Mouse (Mus musculus) left cerebral cortex, postnatal 25 days (tissue): ENCODE data around the gene Bcl2a1a. TPM values are rescaled to one million over a fixed set of nuclear protein-coding genes. Genes with fewer than 3 reads are reported as not detected.
"Not testable (repeated sequence)": the region's sequence is repeated elsewhere in the genome, so short reads cannot be mapped to it uniquely, and the experiment has no call there.

Source experiments
- DNase-seq, 2 experiments: peaks; one replicate each; pipeline ENCODE4 v3.0.0; 2022; ENCODE audit warnings: low spot score in 2 of 2, mixed read lengths in 1 of 2
- intact Hi-C: fragments of 180-260 bp; cut with DNase I; formaldehyde crosslinking; loops from one replicate; pipeline ENCODE4 v1.15.1; 2025
- total RNA-seq, 2 experiments: library from RNA; stranded (reverse); gene quantifications; 2 replicates each; pipeline ENCODE4 v1.2.3; 2021

Bcl2a1a gene
- under 1 TPM in 1 of 2 experiments, not detected in 1; 0.57 TPM for total RNA-seq

DNA sequence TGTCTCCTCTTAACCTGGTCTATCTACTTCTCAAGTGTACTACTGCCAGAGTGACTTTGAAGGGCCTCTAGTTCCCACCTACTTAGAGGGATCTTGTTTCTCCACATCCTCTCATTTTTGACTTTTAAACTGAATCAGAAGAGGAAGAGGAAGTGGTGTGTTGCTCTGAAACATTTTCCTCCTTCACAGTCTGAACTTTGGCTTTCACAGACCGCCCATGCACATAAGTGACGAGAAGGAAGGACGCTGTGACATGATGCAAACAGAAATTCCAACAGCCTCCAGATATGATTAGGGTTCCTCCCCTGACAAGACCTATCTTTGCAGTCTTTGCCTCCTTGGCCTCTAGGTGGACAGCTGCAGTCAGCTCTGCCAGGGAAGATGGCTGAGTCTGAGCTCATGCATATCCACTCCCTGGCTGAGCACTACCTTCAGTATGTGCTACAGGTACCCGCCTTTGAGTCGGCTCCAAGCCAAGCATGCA, at the start of gene Bcl2a1a:
Gene Bcl2a1a (plus strand): TSS at position 231 of the 484 bp plus-strand sequence.
- DNase-seq, intact Hi-C loops: not testable (repeated sequence)

DNA sequence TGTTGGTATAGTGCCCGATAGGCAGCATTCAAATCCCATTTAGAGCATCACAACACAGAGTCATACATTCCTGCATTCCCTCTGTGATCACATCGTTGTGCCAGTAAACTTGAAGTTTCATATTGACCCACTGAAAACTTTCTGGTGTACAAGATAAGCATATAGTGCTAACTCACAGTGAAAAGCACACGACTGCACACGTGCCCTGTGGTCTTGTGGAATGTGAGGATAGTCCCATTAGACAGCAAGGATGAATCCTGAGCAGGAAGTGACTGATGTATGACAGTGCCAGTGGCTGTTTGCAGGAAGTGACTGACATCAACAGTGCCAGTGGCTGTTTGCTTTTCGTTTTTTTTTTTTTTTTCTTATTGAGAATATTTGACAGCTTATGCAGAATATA, 40.1 kb upstream of the Bcl2a1a start:
- DNase-seq, intact Hi-C loops: not testable (repeated sequence)

DNA sequence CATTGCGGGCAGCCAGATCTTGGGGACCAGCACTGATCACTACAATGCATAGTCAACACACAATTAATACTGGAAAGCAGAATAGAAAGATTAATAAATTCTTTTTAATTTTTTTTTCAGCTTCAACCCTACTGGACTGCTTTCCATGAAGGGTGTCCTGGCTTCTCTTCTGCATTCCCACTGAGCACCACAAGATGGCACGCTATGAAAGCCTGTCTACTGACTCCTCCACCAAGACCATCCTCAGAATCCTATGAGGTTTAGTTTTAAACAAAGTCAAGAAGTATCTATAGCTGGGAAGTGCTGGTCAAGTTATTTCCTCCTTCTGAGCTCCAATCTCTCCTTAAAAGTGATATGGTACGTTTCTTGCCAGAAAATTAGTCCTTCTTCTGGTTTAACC, 18.4 kb upstream of the Bcl2a1a start:
- intact Hi-C loops = not testable (repeated sequence)
- DNase-seq = peak in 1 of 2 experiments; percentile 15

DNA sequence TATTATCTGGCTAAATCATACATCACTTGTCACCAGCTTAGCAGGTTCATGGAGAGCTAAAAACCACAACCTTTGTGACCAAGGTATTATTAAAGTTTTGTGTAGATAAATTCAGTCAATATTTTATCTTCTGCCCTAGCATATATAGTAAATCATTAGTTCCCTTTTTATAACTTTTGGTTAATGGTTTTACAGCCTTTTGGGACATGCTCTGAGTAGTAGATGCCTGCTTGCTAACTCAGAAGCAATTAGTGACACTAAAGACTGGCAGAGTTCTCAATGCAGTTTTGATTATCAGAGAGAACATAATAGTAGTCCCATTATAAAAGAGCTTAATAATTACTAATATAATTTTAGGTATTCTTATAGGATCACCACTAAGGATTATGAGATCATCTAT, 5.2 kb upstream of the Bcl2a1a start:
- DNase-seq, intact Hi-C loops: not testable (repeated sequence)

DNA sequence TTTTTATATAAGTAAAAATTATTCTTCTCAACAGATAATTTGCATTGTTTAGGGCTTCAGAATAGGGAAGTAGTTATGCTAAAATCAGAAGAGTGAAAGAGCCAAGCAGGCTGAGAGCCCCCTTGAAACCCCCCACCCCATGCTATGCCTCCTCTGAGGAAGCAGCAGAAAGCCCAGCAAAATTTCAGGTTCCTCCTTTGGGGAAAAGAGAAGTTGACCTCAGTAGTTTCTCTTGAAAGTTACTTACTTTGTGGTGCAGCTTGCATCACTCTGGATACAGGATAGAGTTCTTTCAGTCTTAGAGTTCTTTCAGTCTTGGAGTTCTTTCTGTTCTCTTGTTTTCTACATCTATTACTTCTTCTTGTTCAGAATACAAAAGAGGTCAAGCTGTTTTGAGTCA, 3.5 kb upstream of the Bcl2a1a start:
- DNase-seq, intact Hi-C loops: not testable (repeated sequence)

DNA sequence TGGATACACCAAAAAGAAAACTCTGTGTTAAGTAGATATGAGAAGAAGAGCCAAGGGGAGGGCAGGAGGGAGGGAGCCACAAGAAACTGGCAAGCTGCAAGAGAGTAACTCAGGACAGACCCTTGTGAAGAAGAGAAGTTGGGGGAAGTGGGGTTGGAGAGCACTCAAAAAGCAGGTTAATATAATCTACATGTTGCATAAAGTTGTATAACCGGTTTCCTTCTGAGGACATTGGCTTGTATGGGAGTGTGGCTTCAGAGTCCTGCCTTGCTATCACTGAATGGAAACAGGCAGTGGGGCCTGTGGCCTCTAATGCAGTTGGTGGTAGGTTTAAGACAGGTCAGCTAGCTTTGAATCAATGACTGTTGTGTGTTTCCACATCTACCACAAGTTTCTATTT, 1.5 kb upstream of the Bcl2a1a start:
- DNase-seq, intact Hi-C loops: not testable (repeated sequence)

DNA sequence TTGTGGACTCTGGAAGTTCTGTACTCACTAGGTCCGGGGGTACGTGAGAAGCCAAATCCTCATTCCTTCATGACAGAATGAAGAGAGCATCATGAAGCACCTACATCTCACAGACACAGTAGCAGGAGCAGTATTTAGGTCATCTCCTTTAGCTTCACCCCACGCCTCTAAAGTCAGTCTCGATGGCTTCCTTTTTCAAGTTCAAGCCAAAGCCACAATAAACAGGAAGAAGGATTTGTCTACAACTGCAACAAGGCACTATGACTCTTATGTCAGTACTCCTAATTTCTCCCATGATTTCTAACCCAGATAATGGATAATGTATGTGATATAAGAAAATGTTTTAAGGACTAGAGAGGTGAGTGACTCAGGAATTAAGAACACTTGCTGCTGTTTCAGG, 665 bp upstream of the Bcl2a1a start:
- DNase-seq, intact Hi-C loops: not testable (repeated sequence)

DNA sequence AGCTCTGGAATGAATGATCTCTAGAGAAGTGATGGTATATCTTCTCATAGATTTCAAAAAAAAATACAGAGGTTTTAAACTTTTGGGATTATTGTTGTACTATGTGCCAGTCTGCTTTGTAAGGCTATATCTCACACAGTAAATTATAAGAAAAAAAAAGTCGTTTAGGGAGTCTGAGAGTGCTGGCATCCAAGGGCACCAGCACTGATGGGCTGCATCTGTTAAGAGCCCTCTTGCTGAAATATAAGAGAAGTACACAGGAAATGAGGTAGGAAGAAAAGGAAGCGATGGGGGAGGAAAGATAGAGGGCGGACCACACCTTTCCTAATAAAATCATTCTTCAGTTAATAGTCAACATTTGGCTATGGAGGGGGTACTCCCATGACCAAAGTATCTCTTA, 2.2 kb downstream of the Bcl2a1a start:
- intact Hi-C loops = no loop called here
- no peak for DNase-seq

DNA sequence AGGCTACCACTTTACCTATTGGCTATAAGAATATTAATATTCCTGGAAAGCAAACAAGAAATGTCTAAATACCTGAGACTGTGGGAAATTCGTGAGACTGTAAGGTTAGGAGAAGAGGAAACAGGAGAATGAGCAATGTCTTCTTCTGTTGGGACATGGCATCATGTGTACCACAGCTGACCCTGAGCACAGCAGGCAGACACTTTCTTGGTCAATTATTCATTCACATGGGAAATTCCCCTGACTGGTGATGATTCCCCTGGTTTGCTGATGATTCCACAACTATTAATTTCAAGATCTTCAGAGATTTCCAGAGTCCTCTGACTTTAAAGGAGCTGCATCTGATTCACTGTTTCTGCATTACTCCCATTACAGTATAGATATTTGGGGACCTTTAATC, 3.3 kb downstream of the Bcl2a1a start:
- intact Hi-C loops = not testable (repeated sequence)

DNA sequence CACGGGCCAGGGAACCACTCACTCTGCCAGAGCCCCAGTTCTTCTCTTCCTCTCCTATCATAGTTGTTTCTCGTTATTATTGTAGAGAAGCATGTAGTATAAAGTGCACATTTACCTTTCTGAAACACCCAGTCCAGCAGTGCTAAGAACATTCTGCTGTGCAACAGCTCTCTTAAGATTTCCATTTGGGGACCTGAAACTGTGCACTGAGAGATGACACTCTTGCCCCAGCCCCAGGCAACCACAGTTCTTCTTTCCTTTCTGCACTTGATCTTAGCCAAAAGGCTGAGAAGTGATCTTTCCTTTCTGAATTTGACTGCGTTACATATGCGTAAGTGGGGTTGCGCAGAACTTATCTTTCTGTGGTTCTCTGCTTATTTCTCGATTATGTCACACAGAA, 9.8 kb downstream of the Bcl2a1a start:
- DNase-seq, intact Hi-C loops: not testable (repeated sequence)

More for the DNA sequence above, 3.3 kb downstream of the Bcl2a1a start:
- DNase-seq = not testable (repeated sequence)

DNA sequence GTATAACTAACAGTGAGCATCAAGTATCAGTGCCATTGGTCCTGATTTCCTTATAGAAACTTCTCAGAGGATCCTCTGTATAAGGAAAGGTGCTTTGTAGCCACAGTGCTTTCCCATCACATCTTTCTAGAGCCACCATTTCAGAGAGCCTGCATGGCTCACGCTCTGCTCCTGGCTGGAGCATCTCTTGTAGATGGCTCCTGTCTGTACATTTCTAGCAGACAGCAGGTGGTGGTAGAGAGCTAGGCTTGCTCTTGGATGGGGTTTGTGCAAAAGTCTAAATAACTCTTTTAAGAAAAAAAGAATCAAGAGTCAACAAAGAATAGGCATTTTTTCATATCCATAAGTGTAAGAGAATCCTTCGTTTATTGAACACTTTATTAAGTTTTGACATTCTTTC, 12.8 kb downstream of the Bcl2a1a start:
- DNase-seq, intact Hi-C loops: not testable (repeated sequence)

DNA sequence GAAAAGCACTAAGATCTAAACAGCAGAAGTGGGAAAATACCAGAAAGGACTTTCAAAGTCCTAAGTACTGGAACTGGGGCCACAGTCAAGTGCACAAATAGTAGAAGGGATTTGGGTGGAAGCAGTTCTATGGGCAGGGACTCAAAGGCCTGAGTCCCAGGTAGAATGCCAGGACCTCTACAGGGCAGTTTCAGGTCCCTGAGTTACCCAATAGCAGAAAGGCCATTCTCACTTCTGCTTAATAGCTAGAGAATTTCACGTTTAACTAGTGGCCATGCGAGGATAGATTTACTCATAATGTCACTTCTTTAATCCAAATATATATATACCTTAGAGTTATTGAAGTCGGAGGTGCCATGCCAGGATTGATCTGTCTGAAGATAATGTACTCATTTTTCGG, 20.2 kb downstream of the Bcl2a1a start:
- intact Hi-C loops, DNase-seq: not testable (repeated sequence)

DNA sequence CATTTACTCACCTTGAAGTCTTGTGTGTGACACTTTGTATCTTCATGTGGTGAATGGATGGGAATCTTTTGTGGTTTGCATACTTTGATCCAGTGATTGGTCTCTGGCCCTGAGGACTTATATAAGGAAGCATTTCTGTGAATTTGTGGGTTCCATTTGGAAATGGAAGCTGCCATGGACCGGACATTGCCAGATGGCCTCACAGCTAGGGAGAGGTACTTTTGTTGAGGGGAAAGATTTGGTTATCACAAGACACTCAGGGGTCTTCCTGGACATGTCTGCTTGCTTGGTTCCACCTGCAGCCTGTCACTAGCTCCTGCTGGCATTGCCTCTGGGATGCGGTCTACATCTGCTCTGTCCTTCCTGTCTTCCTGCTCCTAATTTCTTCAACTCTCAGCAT, 23.1 kb downstream of the Bcl2a1a start:
- intact Hi-C loops, DNase-seq: not testable (repeated sequence)

DNA sequence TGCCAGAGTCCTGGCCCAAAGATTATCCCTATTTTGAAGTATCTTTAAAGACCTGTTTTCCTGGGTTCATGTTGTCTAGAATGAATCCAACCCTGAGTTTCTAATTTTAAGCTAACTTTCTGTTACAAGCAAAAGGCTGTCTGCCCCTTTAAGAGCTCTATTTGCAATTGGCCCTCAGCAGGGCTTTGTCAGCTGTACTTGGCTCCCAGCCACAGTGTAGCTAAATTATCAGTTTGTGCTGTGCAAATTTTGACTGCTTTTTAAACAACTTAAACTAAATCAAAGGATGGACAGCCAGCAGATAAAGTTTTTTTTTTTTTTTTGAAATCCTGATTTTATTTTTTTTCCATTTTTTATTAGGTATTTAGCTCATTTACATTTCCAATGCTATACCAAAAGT, 44.8 kb downstream of the Bcl2a1a start:
- intact Hi-C loops = not testable (repeated sequence)

More for the DNA sequence above, 44.8 kb downstream of the Bcl2a1a start:
- not testable (repeated sequence) for DNase-seq

Other genes starting within 250 kb of the Bcl2a1a start
- gene Mthfsl, start 236.6 kb upstream of the Bcl2a1a start, total RNA-seq = 10 to 100 TPM; 25.5 to 29.2 TPM
- 1 to 10 TPM in 1 of 2 experiments, under 1 TPM in 1; 0.64 to 1.0 TPM for gene Bcl2a1d, start 225.0 kb upstream of the Bcl2a1a start, total RNA-seq
- gene Trim43c, start 117.7 kb upstream of the Bcl2a1a start, total RNA-seq = under 1 TPM in 1 of 2 experiments, not detected in 1; 0.39 TPM
- under 1 TPM; 0.18 TPM for gene Trim43b, start 135.9 kb downstream of the Bcl2a1a start, total RNA-seq
- gene Bcl2a1b, start 242.3 kb downstream of the Bcl2a1a start, total RNA-seq = 1 to 10 TPM in 1 of 2 experiments, under 1 TPM in 1; 0.87 to 1.5 TPM
- gene Gm29094, start 242.5 kb downstream of the Bcl2a1a start, total RNA-seq = not detected